Mouse (Mus musculus) spleen, postnatal 4 days (tissue): ENCODE measurements around the gene Fryl.

ENCODE experiments used
- DNase-seq, 2 experiments: peaks; one replicate each; pipeline ENCODE4 v3.0.0; 2022; ENCODE audit warnings: low spot score in 2 of 2

The Fryl gene

GRCm38 (mm10) chr5:73256352-73257065, at the start of gene Fryl:
TSS of gene Fryl (minus strand) at chr5:73256619.
- peak; percentile 95 to 98 for DNase-seq

GRCm38 (mm10) chr5:73304507-73304906, 48.1 kb upstream of the Fryl start:
- no peak for DNase-seq

- DNase-seq: no peak
Measured at GRCm38 (mm10) chr5:73301601-73302307, 45.3 kb upstream of the Fryl start.

- DNase-seq: no peak
Measured at GRCm38 (mm10) chr5:73295916-73296315, 39.5 kb upstream of the Fryl start.

- no peak for DNase-seq
Measured at GRCm38 (mm10) chr5:73295016-73295415, 38.6 kb upstream of the Fryl start.

- DNase-seq: no peak
Measured at GRCm38 (mm10) chr5:73293458-73293827, 37.0 kb upstream of the Fryl start.

- peak; percentile 93 to 97 for DNase-seq
Measured at GRCm38 (mm10) chr5:73292502-73293457, 36.4 kb upstream of the Fryl start, which contains the start of gene Ociad1. TSS of gene Ociad1 (plus strand) at chr5:73292784.

GRCm38 (mm10) chr5:73289900-73290299, 33.5 kb upstream of the Fryl start:
- DNase-seq: no peak

- DNase-seq: no peak
Measured at GRCm38 (mm10) chr5:73286603-73287002, 30.2 kb upstream of the Fryl start.

GRCm38 (mm10) chr5:73285470-73285978, 29.1 kb upstream of the Fryl start:
- no peak for DNase-seq

GRCm38 (mm10) chr5:73284046-73284445, 27.6 kb upstream of the Fryl start:
- no peak for DNase-seq

- DNase-seq: no peak
Measured at GRCm38 (mm10) chr5:73280567-73280850, 24.1 kb upstream of the Fryl start.

GRCm38 (mm10) chr5:73279732-73280566, 23.5 kb upstream of the Fryl start:
- no peak for DNase-seq

- DNase-seq: no peak
Measured at GRCm38 (mm10) chr5:73279190-73279589, 22.8 kb upstream of the Fryl start.

- DNase-seq: no peak
Measured at GRCm38 (mm10) chr5:73274941-73275340, 18.5 kb upstream of the Fryl start.

GRCm38 (mm10) chr5:73273171-73273570, 16.8 kb upstream of the Fryl start:
- no peak for DNase-seq

GRCm38 (mm10) chr5:73270612-73271011, 14.2 kb upstream of the Fryl start:
- no peak for DNase-seq

- DNase-seq: no peak
Measured at GRCm38 (mm10) chr5:73268636-73269213, 12.3 kb upstream of the Fryl start.

- no peak for DNase-seq
Measured at GRCm38 (mm10) chr5:73265460-73265859, 9.0 kb upstream of the Fryl start.

- no peak for DNase-seq
Measured at GRCm38 (mm10) chr5:73264122-73264521, 7.7 kb upstream of the Fryl start.

- DNase-seq: no peak
Measured at GRCm38 (mm10) chr5:73257723-73258122, 1.3 kb upstream of the Fryl start.
